21 mouse cellular contexts compared by ENCODE assay signal in genomic region chr13:30738310-30738840, GRCm38 (mm10). TPM values are rescaled to one million over a fixed set of nuclear protein-coding genes. Genes with fewer than 3 reads are reported as not detected.
DNase-seq lines count a peak whose midpoint lies in the region; ATAC-seq lines count a peak whose summit lies in the region.
"Had no signal": no experiment of that assay in that cellular context is flagged by ENCODE, and none has a peak within 500 bp of the region (broad histone marks: within the 10 kb centered on the region; RNA-seq: fewer than 3 reads in every experiment).

No protein-coding gene starts in this region.

- no peak overlapping the region for H3K27ac ChIP-seq in forebrain, embryonic 13.5 days
- H3K27ac ChIP-seq: embryonic facial prominence, embryonic 12.5 days; heart, adult 2 months; heart, embryonic 15.5 days; hindbrain, embryonic 15.5 days had no signal

- no peaks in the 10 kb centered on the region for H3K4me1 ChIP-seq in forebrain, embryonic 13.5 days
- H3K4me1 ChIP-seq: embryonic facial prominence, embryonic 12.5 days; heart, embryonic 15.5 days; hindbrain, embryonic 15.5 days had no signal

- no peaks in the 10 kb centered on the region for H3K27me3 ChIP-seq in forebrain, embryonic 13.5 days
- H3K27me3 ChIP-seq: embryonic facial prominence, embryonic 12.5 days; heart, embryonic 15.5 days; hindbrain, embryonic 15.5 days; Patski had no signal

- peak; percentile 3 for DNase-seq in thymus, postnatal 4 days
- DNase-seq in thymus, adult 18-20 months = no peak
- peak; percentile 27 for DNase-seq in induced T-regulatory cell, adult 2 months (ENCODE audit: low read depth)
- DNase-seq in kidney, adult 18-20 months = no peak
- DNase-seq in ovary, postnatal 36 days (ENCODE audit: low spot score) = no peak
- no peak for DNase-seq in frontal cortex, postnatal 25 days (ENCODE audit: low spot score in 2 of 2)
- DNase-seq: adrenal gland, adult 2 months; adrenal gland, postnatal 25 days; cerebellum, adult 2 months; cerebellum, postnatal 10 days; forebrain, postnatal 0 days; heart, adult 2 months; heart, postnatal 14 days had no signal

- no peak overlapping the region for H3K4me2 ChIP-seq in forebrain, embryonic 13.5 days
- H3K4me2 ChIP-seq: embryonic facial prominence, embryonic 12.5 days; heart, embryonic 11.5 days; heart, embryonic 15.5 days; hindbrain, embryonic 15.5 days had no signal

- ATAC-seq in megakaryocyte progenitor cell, adult 5-6 weeks (replicated peaks; ENCODE audit: poor library complexity) = peak; percentile 86
- ATAC-seq in forebrain, embryonic 13.5 days = no peak
- ATAC-seq: forebrain, postnatal 0 days; Patski had no signal

- H3K9me3 ChIP-seq in forebrain, embryonic 13.5 days (replicated peaks) = no peaks in the 10 kb centered on the region
- H3K9me3 ChIP-seq: embryonic facial prominence, embryonic 12.5 days; heart, embryonic 15.5 days; hindbrain, embryonic 15.5 days had no signal

- no peak overlapping the region for H3K9ac ChIP-seq in forebrain, embryonic 13.5 days
- H3K9ac ChIP-seq: embryonic facial prominence, embryonic 12.5 days; forebrain, postnatal 0 days; heart, embryonic 15.5 days; hindbrain, embryonic 15.5 days had no signal

- no peak overlapping the region for H3K4me3 ChIP-seq in forebrain, embryonic 13.5 days
- H3K4me3 ChIP-seq: embryonic facial prominence, embryonic 12.5 days; heart, adult 2 months; heart, embryonic 15.5 days; hindbrain, embryonic 15.5 days had no signal

- no peaks in the 10 kb centered on the region for H3K36me3 ChIP-seq in forebrain, embryonic 13.5 days (ENCODE audit: poor library complexity, severe bottlenecking)
- H3K36me3 ChIP-seq: embryonic facial prominence, embryonic 12.5 days; heart, embryonic 15.5 days; hindbrain, embryonic 15.5 days had no signal

- WGBS in forebrain, embryonic 13.5 days = 84% methylated on average over 4 of the region's 4 CpGs

RNA-seq across cellular contexts. Expression of gene Irf4, which starts 10.7 kb away (rescaled TPM):
- total RNA-seq in megakaryocyte progenitor cell, adult 5-6 weeks (2015) = 0.05 and 0.47 TPM in 2 replicates
- 0.07 and 0.29 TPM in 2 replicates for total RNA-seq in megakaryocyte progenitor cell, adult 5-6 weeks (2017)
- 0.04 and 0.08 TPM in 2 replicates for polyA plus RNA-seq in forebrain, embryonic 13.5 days (2015; fragmentation: Nextera tagmentation; extraction: Ambion mirVana)
- polyA plus RNA-seq: C2C12 had no signal

Comparison
In these comparisons a context has a peak if more than half of its experiments do, and no peak if none do; other contexts are left out.
1. DNase-seq: peak in thymus, postnatal 4 days (single experiment) and induced T-regulatory cell, adult 2 months (single experiment); none in thymus, adult 18-20 months (0 of 2), kidney, adult 18-20 months (single experiment), ovary, postnatal 36 days (single experiment) and frontal cortex, postnatal 25 days (0 of 2).